Mouse (Mus musculus) heart, adult 2 months (tissue): Measurements from ENCODE around the gene Parp1. TPM values are rescaled to one million over a fixed set of nuclear protein-coding genes. Genes with fewer than 3 reads are reported as not detected.
A peak's percentile ranks its signal among the peaks of the same experiment; 100 is the strongest.

Source experiments
- DNase-seq, 2 experiments: peaks; one replicate each; pipeline ENCODE4 v3.0.0; 2021
- H3K27ac ChIP-seq: fragments of 200-600 bp; 2 replicates; pipeline ENCODE4 v1.8.1; 2022
- H3K27me3 ChIP-seq: fragments of 200-500 bp; 2 replicates; pipeline ENCODE4 v1.6.1; 2012; ENCODE audit warnings: mild to moderate bottlenecking, low read length, inconsistent platforms, mixed read lengths; ENCODE audit not compliant: control insufficient read depth, insufficient read depth
- H3K36me3 ChIP-seq: fragments of 200-500 bp; 2 replicates; pipeline ENCODE4 v1.6.1; 2012; ENCODE audit warnings: low read length, inconsistent platforms; ENCODE audit not compliant: control insufficient read depth, insufficient read depth
- H3K4me1 ChIP-seq: fragments of 200-500 bp; 2 replicates; pipeline ENCODE4 v1.6.1; 2011; ENCODE audit warnings: low read length; ENCODE audit not compliant: control insufficient read depth, insufficient read depth
- H3K4me3 ChIP-seq: fragments of 200-600 bp; 2 replicates; pipeline ENCODE4 v1.8.1; 2022
- H3K79me2 ChIP-seq: fragments of 200-500 bp; replicated peaks from 2 replicates; pipeline ENCODE4 v1.6.1; 2012; ENCODE audit warnings: mild to moderate bottlenecking, inconsistent platforms, low read length, moderate library complexity, mixed read lengths; ENCODE audit not compliant: control insufficient read depth, insufficient read depth
- H3K9ac ChIP-seq: fragments of 200-500 bp; 2 replicates; pipeline ENCODE4 v1.6.1; 2012; ENCODE audit warnings: low read depth, mild to moderate bottlenecking, control low read depth, inconsistent platforms, low read length, mixed read lengths
- CTCF ChIP-seq: fragments of 200-600 bp; IDR thresholded peaks from 2 replicates; pipeline ENCODE4 v1.8.1; 2022; ENCODE audit warnings: antibody characterized with exemption, mild to moderate bottlenecking, moderate library complexity
- EP300 ChIP-seq: fragments of 200-500 bp; IDR thresholded peaks from 2 replicates; pipeline ENCODE4 v1.6.1; 2011; ENCODE audit warnings: low read depth, low read length, control low read depth; ENCODE audit not compliant: insufficient read depth
- POLR2A ChIP-seq: fragments of 200-500 bp; IDR thresholded peaks from 2 replicates; pipeline ENCODE4 v1.6.1; 2011; ENCODE audit warnings: mild to moderate bottlenecking, low read depth, low read length, control low read depth; ENCODE audit not compliant: insufficient read depth
- WGBS: fragments of 180-500 bp; shearing (Covaris S2); methylation state at CpG from one replicate; pipeline ENCODE4 v1.1.7; 2018; 5-methylcytosine and 5-hydroxymethylcytosine counted together
- intact Hi-C: fragments of 180-260 bp; cut with DNase I; formaldehyde crosslinking; loops from one replicate; pipeline ENCODE4 v1.15.1; 2025
- polyA plus RNA-seq: library from polyadenylated mRNA; depleted of rRNA; stranded (reverse); fragments of >200 nt; gene quantifications from 2 replicates; pipeline ENCODE4 v1.2.3, GENCODE M21; 2012
- total RNA-seq, 2 experiments: library from RNA; stranded (reverse); gene quantifications; 2 replicates each; pipeline ENCODE4 v1.2.3; 2021

The Parp1 gene
- total and polyA plus RNA-seq, 3 experiments, result 19.5 to 60.2 (median 56.9) TPM

DNA sequence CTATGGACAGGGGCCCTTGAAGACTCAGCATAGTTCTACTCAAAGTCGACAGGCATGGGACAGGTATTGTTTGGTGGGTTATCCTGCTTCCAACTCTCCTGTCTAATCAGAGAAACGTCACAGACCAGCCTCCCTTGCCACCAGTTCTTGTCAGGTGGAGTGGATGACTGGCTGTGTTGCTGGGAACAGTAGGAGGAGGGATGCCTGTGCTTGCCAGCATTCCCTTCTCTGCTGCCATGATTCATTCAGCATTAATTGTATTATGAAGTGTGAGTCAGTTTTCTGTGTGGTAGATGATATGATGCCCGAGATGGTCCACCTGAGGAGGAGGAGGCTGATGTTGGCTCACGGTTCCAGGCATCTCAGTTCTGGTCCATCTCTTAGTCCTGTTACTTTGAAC lies 9.1 kb downstream of the Parp1 start:
- DNase-seq, result no peak
- TF ChIP-seq CTCF, result no peak
- TF ChIP-seq POLR2A, result no peak
- TF ChIP-seq EP300, result no peak
- WGBS, result 89% methylated on average over 4 of the region's 4 CpGs
- intact Hi-C loops, result no loop called here
- H3K79me2 ChIP-seq, result no peaks in the 10 kb centered on the region; the same call in 1 of the 2 replicates
- no peaks in the 10 kb centered on the region for H3K27me3 ChIP-seq
- H3K36me3 ChIP-seq, result no peaks in the 10 kb centered on the region
- no peak overlapping the region for H3K9ac ChIP-seq
- H3K4me1 ChIP-seq, result no peaks in the 10 kb centered on the region; the same call in 1 of the 2 replicates
- no peak overlapping the region for H3K4me3 ChIP-seq
- H3K27ac ChIP-seq, result no peak overlapping the region

DNA sequence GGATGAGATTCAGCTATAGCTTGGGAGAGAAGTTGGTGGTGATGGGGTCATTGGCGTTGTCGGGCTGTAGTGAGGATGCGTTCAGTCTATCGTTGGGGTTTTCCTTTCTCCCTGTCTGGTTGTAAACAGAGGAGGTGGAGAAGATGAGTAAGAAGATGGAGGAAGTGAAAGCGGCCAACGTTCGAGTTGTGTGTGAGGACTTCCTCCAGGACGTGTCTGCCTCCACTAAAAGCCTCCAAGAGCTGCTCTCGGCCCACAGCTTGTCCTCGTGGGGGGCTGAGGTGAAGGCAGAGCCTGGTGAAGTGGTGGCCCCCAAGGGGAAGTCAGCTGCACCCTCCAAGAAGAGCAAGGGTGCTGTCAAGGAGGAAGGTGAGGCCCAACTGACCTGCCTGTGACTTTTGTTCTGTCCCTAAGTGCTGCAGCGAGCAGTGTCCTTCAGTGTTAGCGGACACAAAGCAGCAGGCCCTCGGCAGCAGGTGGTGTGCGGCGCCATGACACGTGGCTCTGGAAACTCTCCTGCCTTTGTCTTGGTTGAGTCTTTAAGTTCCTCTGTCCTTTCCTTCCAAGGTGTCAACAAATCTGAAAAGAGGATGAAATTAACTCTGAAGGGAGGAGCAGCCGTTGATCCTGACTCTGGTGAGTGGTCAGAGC lies 19.2 kb downstream of the Parp1 start:
- no peaks in the 10 kb centered on the region for H3K27me3 ChIP-seq
- 85% methylated on average over 17 of the region's 17 CpGs for WGBS
- no peak overlapping the region for H3K27ac ChIP-seq
- H3K4me3 ChIP-seq, result no peak overlapping the region
- intact Hi-C loops, result no loop called here
- no peaks in the 10 kb centered on the region for H3K4me1 ChIP-seq
- TF ChIP-seq CTCF, result no peak
- no peaks in the 10 kb centered on the region for H3K36me3 ChIP-seq
- no peak overlapping the region for H3K9ac ChIP-seq
- no peaks in the 10 kb centered on the region for H3K79me2 ChIP-seq
- DNase-seq, result peak in 1 of 2 experiments; percentile 62

- Histone ChIP-seq H3K9ac (no peak overlapping the region), H3K27ac (no peak overlapping the region), H3K27me3 (no peaks in the 10 kb centered on the region), H3K36me3 (peaks cover 3% of the 10 kb centered on the region; the same call in 1 of the 2 replicates), H3K4me3 (no peak overlapping the region), H3K4me1 (peaks cover 3% of the 10 kb centered on the region; the same call in 1 of the 2 replicates), H3K79me2 (no peaks in the 10 kb centered on the region)
- TF ChIP-seq CTCF (no peak), POLR2A (no peak), EP300 (no peak)
- 90% methylated on average over 6 of the region's 6 CpGs for WGBS
- intact Hi-C loops, result no loop called here
- no peak for DNase-seq
Observed at GRCm38 (mm10) chr1:180600578-180600977, 31.9 kb downstream of the Parp1 start.

- no peak overlapping the region for H3K4me3 ChIP-seq
- H3K79me2 ChIP-seq, result no peaks in the 10 kb centered on the region
- H3K36me3 ChIP-seq, result peaks cover 3% of the 10 kb centered on the region; the same call in 1 of the 2 replicates
- intact Hi-C loops, result no loop called here
- TF ChIP-seq EP300, result no peak
- no peak for TF ChIP-seq CTCF
- TF ChIP-seq POLR2A, result no peak
- 83% methylated on average over 6 of the region's 6 CpGs for WGBS
- peak in 1 of 2 experiments; percentile 59 for DNase-seq
- H3K4me1 ChIP-seq, result peaks cover 4% of the 10 kb centered on the region; the same call in 1 of the 2 replicates
- no peak overlapping the region for H3K27ac ChIP-seq
- no peak overlapping the region for H3K9ac ChIP-seq
- no peaks in the 10 kb centered on the region for H3K27me3 ChIP-seq
Observed at GRCm38 (mm10) chr1:180601806-180602205, 33.1 kb downstream of the Parp1 start.

- Histone ChIP-seq H3K9ac (no peak overlapping the region), H3K36me3 (peaks cover 3% of the 10 kb centered on the region; the same call in 1 of the 2 replicates), H3K27ac (peak overlapping the region; percentile 68), H3K4me1 (peaks cover 8% of the 10 kb centered on the region), H3K4me3 (no peak overlapping the region), H3K79me2 (no peaks in the 10 kb centered on the region), H3K27me3 (no peaks in the 10 kb centered on the region)
- WGBS, result 33% methylated on average over 4 of the region's 4 CpGs
- intact Hi-C loops, result loop anchor here (2.0 kb wide), 2 partner anchors 20 to 36 kb away; partner anchors contain the start of gene Lin9
- DNase-seq, result peak; percentile 55 to 78
- TF ChIP-seq EP300, result 0 out of 2 replicates have a peak, but pooled peaks have one; percentile 39
- no peak for TF ChIP-seq CTCF
- no peak for TF ChIP-seq POLR2A
Observed at GRCm38 (mm10) chr1:180604579-180604978, 35.9 kb downstream of the Parp1 start.

DNA sequence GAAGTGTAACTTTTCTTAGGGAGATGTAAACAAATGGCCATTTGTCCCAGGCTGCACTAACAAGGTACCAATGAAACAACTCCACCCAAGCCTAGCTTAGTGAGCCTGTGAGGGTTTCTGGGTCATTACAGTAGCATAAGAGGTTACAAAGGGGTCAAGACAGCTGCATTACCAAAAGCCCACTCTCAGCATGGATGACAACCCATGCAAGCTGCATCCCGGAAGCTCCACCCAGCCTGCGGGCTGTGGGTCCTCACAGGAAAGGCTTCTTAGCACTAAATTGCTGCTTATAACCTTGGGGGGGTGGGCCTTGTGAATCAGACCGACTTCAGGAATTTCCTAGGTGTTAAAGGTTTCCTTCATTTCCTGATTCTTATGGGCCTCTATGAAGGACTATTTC lies 37.4 kb downstream of the Parp1 start:
- intact Hi-C loops, result no loop called here

More for the DNA sequence above, 37.4 kb downstream of the Parp1 start:
- peaks cover 3% of the 10 kb centered on the region; the same call in 1 of the 2 replicates for H3K36me3 ChIP-seq
- peaks cover 8% of the 10 kb centered on the region for H3K4me1 ChIP-seq
- no peak overlapping the region for H3K27ac ChIP-seq
- no peaks in the 10 kb centered on the region for H3K79me2 ChIP-seq
- DNase-seq, result no peak
- WGBS, result 55% methylated on average over 3 of the region's 3 CpGs
- H3K9ac ChIP-seq, result no peak overlapping the region
- H3K27me3 ChIP-seq, result no peaks in the 10 kb centered on the region
- no peak overlapping the region for H3K4me3 ChIP-seq
- TF ChIP-seq CTCF, result no peak
- no peak for TF ChIP-seq POLR2A
